Mouse (Mus musculus) left cerebral cortex, postnatal 10 days (tissue): ENCODE data around the gene Plcl1. TPM values are rescaled to one million over a fixed set of nuclear protein-coding genes. Genes with fewer than 3 reads are reported as not detected.

Source experiments
- DNase-seq, 2 experiments: peaks; one replicate each; pipeline ENCODE4 v3.0.0; 2021 to 2022; ENCODE audit warnings: low spot score in 2 of 2, mixed read lengths in 1 of 2; ENCODE audit errors: extremely low spot score in 1 of 2
- intact Hi-C: fragments of 180-260 bp; cut with DNase I; formaldehyde crosslinking; loops from one replicate; pipeline ENCODE4 v1.15.1; 2025
- total RNA-seq, 2 experiments: library from RNA; stranded (reverse); gene quantifications; 2 replicates each; pipeline ENCODE4 v1.2.3; 2021

The Plcl1 gene
- total RNA-seq, 2 experiments from 2014 or later = 14.1 to 14.7 TPM

- intact Hi-C loops = no loop called here
- no peak for DNase-seq
Measured at GRCm38 (mm10) chr1:55575916-55576315, 170.2 kb downstream of the Plcl1 start.

GRCm38 (mm10) chr1:55581752-55582151, 176.0 kb downstream of the Plcl1 start:
- intact Hi-C loops = no loop called here
- no peak for DNase-seq

GRCm38 (mm10) chr1:55585441-55585840, 179.7 kb downstream of the Plcl1 start:
- DNase-seq = no peak
- intact Hi-C loops = no loop called here

GRCm38 (mm10) chr1:55588090-55588489, 182.4 kb downstream of the Plcl1 start:
- no peak for DNase-seq
- intact Hi-C loops = no loop called here

- no peak for DNase-seq
- intact Hi-C loops = no loop called here
Measured at GRCm38 (mm10) chr1:55590047-55590446, 184.3 kb downstream of the Plcl1 start.

GRCm38 (mm10) chr1:55600496-55600895, 194.8 kb downstream of the Plcl1 start:
- intact Hi-C loops = loop anchor here (10.0 kb wide), 1 partner anchor 196 kb away; the partner anchor contains the start of gene Plcl1
- DNase-seq = peak in 1 of 2 experiments; percentile 28

GRCm38 (mm10) chr1:55604593-55604992, 198.9 kb downstream of the Plcl1 start:
- intact Hi-C loops = loop anchor here (10.0 kb wide), 1 partner anchor 200 kb away; the partner anchor contains the start of gene Plcl1

GRCm38 (mm10) chr1:55605450-55605849, 199.7 kb downstream of the Plcl1 start:
- DNase-seq = no peak
- intact Hi-C loops = loop anchor here (10.0 kb wide), 1 partner anchor 201 kb away; the partner anchor contains the start of gene Plcl1

More at GRCm38 (mm10) chr1:55604593-55604992, 198.9 kb downstream of the Plcl1 start:
- no peak for DNase-seq

- intact Hi-C loops = loop anchor here (10.0 kb wide), 1 partner anchor 201 kb away; the partner anchor contains the start of gene Plcl1
Measured at GRCm38 (mm10) chr1:55605956-55606355, 200.2 kb downstream of the Plcl1 start.

GRCm38 (mm10) chr1:55606405-55606804, 200.7 kb downstream of the Plcl1 start:
- DNase-seq = no peak
- intact Hi-C loops = loop anchor here (10.0 kb wide), 1 partner anchor 202 kb away; the partner anchor contains the start of gene Plcl1

More at GRCm38 (mm10) chr1:55605956-55606355, 200.2 kb downstream of the Plcl1 start:
- DNase-seq = no peak

GRCm38 (mm10) chr1:55612759-55613328, 207.1 kb downstream of the Plcl1 start:
- intact Hi-C loops = no loop called here
- peak in 1 of 2 experiments; percentile 33 for DNase-seq

GRCm38 (mm10) chr1:55617857-55618256, 212.1 kb downstream of the Plcl1 start:
- intact Hi-C loops = no loop called here
- no peak for DNase-seq

- intact Hi-C loops = no loop called here
- DNase-seq = peak; percentile 16 to 33
Measured at GRCm38 (mm10) chr1:55618617-55619286, 213.0 kb downstream of the Plcl1 start.

- no peak for DNase-seq
- intact Hi-C loops = no loop called here
Measured at GRCm38 (mm10) chr1:55631496-55631895, 225.8 kb downstream of the Plcl1 start.

GRCm38 (mm10) chr1:55632024-55632423, 226.3 kb downstream of the Plcl1 start:
- intact Hi-C loops = no loop called here

GRCm38 (mm10) chr1:55633326-55633725, 227.6 kb downstream of the Plcl1 start:
- DNase-seq = no peak

More at GRCm38 (mm10) chr1:55632024-55632423, 226.3 kb downstream of the Plcl1 start:
- no peak for DNase-seq

GRCm38 (mm10) chr1:55659518-55660210, 253.9 kb downstream of the Plcl1 start:
- intact Hi-C loops = no loop called here
- DNase-seq = no peak

More at GRCm38 (mm10) chr1:55633326-55633725, 227.6 kb downstream of the Plcl1 start:
- intact Hi-C loops = no loop called here

GRCm38 (mm10) chr1:55661381-55661780, 255.7 kb downstream of the Plcl1 start:
- DNase-seq = no peak
- intact Hi-C loops = no loop called here

- intact Hi-C loops = no loop called here
- DNase-seq = no peak
Measured at GRCm38 (mm10) chr1:55665137-55665827, 259.6 kb downstream of the Plcl1 start.
